Mouse (Mus musculus) heart, embryonic 13.5 days (tissue): ENCODE results near the gene Tmem43. TPM values are rescaled to one million over a fixed set of nuclear protein-coding genes. Genes with fewer than 3 reads are reported as not detected.

Experiments used
- ATAC-seq: fragments of 200-750 bp; cut with Nextera tagmentation; 2 replicates; pipeline ENCODE4 v1.8.0; 2017; ENCODE audit warnings: moderate TSS enrichment; ENCODE audit not compliant: insufficient number of reproducible peaks, low FRiP score, low TSS enrichment; ENCODE audit errors: extremely low read depth
- H3K27ac ChIP-seq: fragments of 300-500 bp; sonication (generic); replicated peaks from 2 replicates; pipeline ENCODE4 v1.5.1; 2015; ENCODE audit warnings: moderate library complexity, mild to moderate bottlenecking, inconsistent platforms
- H3K27me3 ChIP-seq: fragments of 300-500 bp; sonication (generic); replicated peaks from 2 replicates; pipeline ENCODE4 v1.6.1; 2015; ENCODE audit warnings: mild to moderate bottlenecking, inconsistent platforms
- H3K36me3 ChIP-seq: fragments of 300-500 bp; sonication (generic); 2 replicates; pipeline ENCODE4 v1.6.1; 2015; ENCODE audit warnings: mild to moderate bottlenecking, inconsistent platforms
- H3K4me1 ChIP-seq: fragments of 300-500 bp; sonication (generic); 2 replicates; pipeline ENCODE4 v1.6.1; 2015; ENCODE audit warnings: inconsistent platforms
- H3K4me2 ChIP-seq: fragments of 300-500 bp; sonication (generic); 2 replicates; pipeline ENCODE4 v1.6.1; 2015; ENCODE audit warnings: inconsistent platforms, mild to moderate bottlenecking, moderate library complexity
- H3K4me3 ChIP-seq: fragments of 300-500 bp; sonication (generic); 2 replicates; pipeline ENCODE4 v1.5.1; 2015; ENCODE audit warnings: moderate library complexity, mild to moderate bottlenecking, inconsistent platforms
- H3K9ac ChIP-seq: fragments of 300-500 bp; sonication (generic); 2 replicates; pipeline ENCODE4 v1.6.1; 2015; ENCODE audit warnings: inconsistent platforms, mild to moderate bottlenecking, moderate library complexity
- H3K9me3 ChIP-seq: fragments of 300-500 bp; sonication (generic); 2 replicates; pipeline ENCODE4 v1.6.1; 2016; ENCODE audit warnings: inconsistent platforms
- WGBS: fragments of 180-500 bp; shearing (Covaris S2); methylation state at CpG from one replicate; pipeline ENCODE4 v1.1.7; 2015; ENCODE audit warnings: mixed read lengths; 5-methylcytosine and 5-hydroxymethylcytosine counted together
- polyA plus RNA-seq: library from polyadenylated mRNA; unstranded; fragments of >200 nt; fragmentation: Nextera tagmentation; extraction: Ambion mirVana; gene quantifications from 2 replicates; pipeline ENCODE4 v1.2.1, GENCODE M21; 2015

Gene Tmem43
- polyA plus RNA-seq, 1 experiment from 2014 or later, result 26.7 TPM

DNA sequence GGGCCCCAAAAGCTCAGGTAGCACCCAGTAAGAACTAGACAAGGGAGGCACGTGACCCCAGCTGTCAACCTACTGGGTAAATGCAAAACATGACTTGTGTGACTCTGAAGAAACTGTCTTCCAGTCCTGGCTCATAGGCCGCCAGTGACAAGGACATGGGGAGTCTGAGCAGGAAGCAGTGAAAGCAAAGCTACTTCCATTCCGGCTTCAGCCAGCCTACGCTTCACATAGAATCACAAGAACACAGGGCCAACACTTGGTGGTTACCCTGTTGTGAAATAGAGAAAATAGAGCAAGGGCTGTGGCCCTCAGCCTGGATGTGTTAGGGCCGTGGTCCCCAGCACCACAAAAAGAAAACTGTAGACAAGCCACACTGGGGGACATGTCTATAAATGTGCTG lies 49.3 kb downstream of the Tmem43 start:
- Histone ChIP-seq H3K27ac (no peak overlapping the region), H3K4me3 (no peak overlapping the region), H3K4me1 (peaks cover 13% of the 10 kb centered on the region), H3K9ac (no peak overlapping the region), H3K4me2 (no peak overlapping the region), H3K36me3 (peaks cover 78% of the 10 kb centered on the region), H3K27me3 (no peaks in the 10 kb centered on the region; the same call in 1 of the 2 replicates), H3K9me3 (no peaks in the 10 kb centered on the region)
- no peak for ATAC-seq
- WGBS, result 92% methylated on average over 5 of the region's 5 CpGs

DNA sequence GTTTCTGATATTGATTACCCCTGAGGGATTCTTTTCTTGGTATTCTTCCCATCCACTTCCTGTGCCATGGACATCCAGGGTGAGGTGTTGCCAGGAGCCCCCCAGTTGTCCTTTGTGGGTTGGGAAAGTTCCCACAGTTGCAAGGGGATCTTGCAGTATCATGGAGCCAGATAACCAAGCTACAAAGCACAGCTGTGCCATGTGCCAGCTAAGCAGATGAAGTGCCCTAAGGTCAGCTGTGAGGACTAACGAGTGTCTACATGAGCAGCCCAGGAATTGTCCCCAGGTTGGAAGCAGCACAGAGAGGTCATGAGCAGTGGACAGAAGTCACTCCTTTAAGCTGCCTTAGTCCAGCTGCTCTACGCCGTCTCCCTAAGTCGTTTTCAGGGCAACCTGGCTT lies 52.0 kb downstream of the Tmem43 start:
- no peak overlapping the region for H3K27ac ChIP-seq
- ATAC-seq, result no peak
- no peaks in the 10 kb centered on the region for H3K9me3 ChIP-seq
- peaks cover 64% of the 10 kb centered on the region for H3K36me3 ChIP-seq
- H3K4me1 ChIP-seq, result peaks cover 15% of the 10 kb centered on the region
- H3K27me3 ChIP-seq, result peaks cover 12% of the 10 kb centered on the region
- H3K9ac ChIP-seq, result no peak overlapping the region
- H3K4me3 ChIP-seq, result no peak overlapping the region
- no peak overlapping the region for H3K4me2 ChIP-seq
- 74% methylated on average over 4 of the region's 4 CpGs for WGBS

DNA sequence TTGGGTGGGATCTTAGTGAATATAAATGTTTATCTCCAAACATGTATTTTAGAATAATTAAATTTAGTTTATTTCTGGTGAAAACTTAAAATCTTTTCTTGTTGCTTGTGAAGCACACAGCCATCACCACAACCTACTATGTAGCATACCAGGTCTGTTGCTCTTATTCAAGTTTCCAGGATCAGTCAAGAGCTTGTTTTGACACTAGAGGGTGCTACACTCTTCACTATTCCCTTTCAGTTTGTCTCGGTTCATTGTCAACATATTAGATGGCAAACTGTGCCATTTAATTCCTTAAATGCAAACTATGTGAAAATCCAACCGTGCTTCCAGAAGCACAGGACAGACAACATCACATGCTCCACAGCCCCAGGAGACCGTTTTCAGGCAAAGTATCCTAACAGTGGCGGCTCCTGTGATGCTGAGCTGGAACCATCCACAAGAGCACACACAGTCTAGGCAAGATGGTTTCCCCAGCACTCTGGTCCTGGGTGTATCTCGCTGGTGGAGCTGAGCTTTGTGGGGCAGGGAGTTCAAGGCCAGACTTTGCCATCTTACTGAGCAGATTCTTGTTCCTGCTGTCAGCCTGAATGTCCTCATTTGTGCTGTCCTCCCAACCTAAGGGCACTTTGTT lies 53.8 kb downstream of the Tmem43 start:
- H3K27ac ChIP-seq, result peak overlapping the region; percentile 76
- H3K9ac ChIP-seq, result no peak overlapping the region
- no peak overlapping the region for H3K4me3 ChIP-seq
- H3K27me3 ChIP-seq, result peaks cover 24% of the 10 kb centered on the region
- H3K4me2 ChIP-seq, result no peak overlapping the region
- H3K36me3 ChIP-seq, result peaks cover 46% of the 10 kb centered on the region
- H3K4me1 ChIP-seq, result peaks cover 31% of the 10 kb centered on the region
- ATAC-seq, result no peak
- no peaks in the 10 kb centered on the region for H3K9me3 ChIP-seq
- WGBS, result 35% methylated on average over 5 of the region's 5 CpGs

DNA sequence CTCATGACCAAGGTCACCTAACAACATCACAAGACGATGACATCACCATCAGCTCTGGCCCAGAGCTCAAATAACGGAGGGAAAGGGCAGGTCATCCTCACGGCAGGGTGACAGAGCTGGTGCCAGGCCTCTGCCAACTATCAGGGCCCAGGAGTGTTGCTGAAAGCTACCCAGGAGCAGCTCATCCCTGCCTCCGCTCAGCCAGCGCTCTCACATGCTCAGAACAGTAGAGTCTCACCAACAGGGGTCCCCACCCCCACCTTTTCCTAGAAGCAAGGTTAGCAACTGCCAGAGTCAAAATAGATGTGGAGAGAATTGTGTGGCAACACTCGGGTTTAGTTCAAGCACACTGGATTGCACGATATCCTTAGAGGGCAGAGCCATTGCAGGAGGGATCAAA lies 54.8 kb downstream of the Tmem43 start:
- Histone ChIP-seq H3K36me3 (peaks cover 37% of the 10 kb centered on the region), H3K27ac (peak overlapping the region; percentile 76), H3K4me1 (peaks cover 34% of the 10 kb centered on the region), H3K27me3 (peaks cover 32% of the 10 kb centered on the region), H3K9me3 (no peaks in the 10 kb centered on the region), H3K4me2 (no peak overlapping the region), H3K9ac (no peak overlapping the region), H3K4me3 (no peak overlapping the region)
- ATAC-seq, result no peak
- 55% methylated on average over 7 of the region's 7 CpGs for WGBS

DNA sequence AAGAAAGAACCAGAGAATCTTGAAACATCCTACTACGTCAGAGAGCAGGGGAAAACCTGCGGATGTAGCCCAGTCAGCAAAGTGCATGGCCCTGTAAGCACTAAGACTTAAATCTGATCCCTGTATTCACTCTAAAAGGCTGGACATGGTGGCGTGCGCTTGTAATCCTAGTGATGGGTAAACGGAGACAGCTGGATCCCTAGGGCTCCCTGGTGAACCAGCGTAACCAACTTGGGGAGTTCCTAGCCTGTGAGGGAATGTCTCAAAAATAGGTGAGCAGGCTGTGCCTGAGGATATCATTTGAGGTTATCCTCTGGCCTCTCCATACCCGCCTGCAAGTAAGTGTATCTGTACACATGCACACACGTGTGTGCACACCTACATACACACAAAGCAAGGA lies 57.2 kb downstream of the Tmem43 start:
- Histone ChIP-seq H3K27ac (no peak overlapping the region), H3K27me3 (peaks cover 56% of the 10 kb centered on the region), H3K9me3 (no peaks in the 10 kb centered on the region), H3K36me3 (peaks cover 13% of the 10 kb centered on the region; the same call in 1 of the 2 replicates), H3K4me2 (no peak overlapping the region), H3K4me1 (peaks cover 42% of the 10 kb centered on the region), H3K9ac (no peak overlapping the region), H3K4me3 (no peak overlapping the region)
- ATAC-seq, result no peak
- WGBS, result 84% methylated on average over 8 of the region's 8 CpGs

DNA sequence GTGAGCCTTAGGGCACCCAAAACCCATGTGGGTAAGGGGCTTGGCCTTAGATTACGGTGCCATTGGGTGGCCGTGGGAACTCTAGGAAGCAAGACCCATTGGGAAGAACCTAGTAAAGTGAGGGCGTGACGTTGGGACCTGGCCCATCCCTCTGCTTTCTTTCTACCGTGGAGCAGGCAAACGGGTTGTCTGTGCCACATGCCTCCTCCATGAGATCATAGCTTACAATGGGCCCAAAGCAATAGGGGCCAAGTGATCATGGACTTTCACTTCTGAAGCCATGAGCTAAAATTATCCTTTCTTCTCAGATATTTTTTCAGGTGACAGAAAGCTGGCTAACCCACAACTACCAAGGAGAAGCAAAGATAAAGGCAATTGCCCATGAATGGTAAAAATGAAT lies 57.8 kb downstream of the Tmem43 start:
- peaks cover 42% of the 10 kb centered on the region for H3K4me1 ChIP-seq
- H3K9ac ChIP-seq, result no peak overlapping the region
- WGBS, result 53% methylated on average over 6 of the region's 6 CpGs
- no peaks in the 10 kb centered on the region for H3K9me3 ChIP-seq
- no peak for ATAC-seq
- H3K4me2 ChIP-seq, result no peak overlapping the region
- peaks cover 62% of the 10 kb centered on the region for H3K27me3 ChIP-seq
- H3K4me3 ChIP-seq, result no peak overlapping the region
- H3K27ac ChIP-seq, result peak overlapping the region; percentile 48; the same call in 1 of the 2 replicates
- H3K36me3 ChIP-seq, result peaks cover 13% of the 10 kb centered on the region; the same call in 1 of the 2 replicates

DNA sequence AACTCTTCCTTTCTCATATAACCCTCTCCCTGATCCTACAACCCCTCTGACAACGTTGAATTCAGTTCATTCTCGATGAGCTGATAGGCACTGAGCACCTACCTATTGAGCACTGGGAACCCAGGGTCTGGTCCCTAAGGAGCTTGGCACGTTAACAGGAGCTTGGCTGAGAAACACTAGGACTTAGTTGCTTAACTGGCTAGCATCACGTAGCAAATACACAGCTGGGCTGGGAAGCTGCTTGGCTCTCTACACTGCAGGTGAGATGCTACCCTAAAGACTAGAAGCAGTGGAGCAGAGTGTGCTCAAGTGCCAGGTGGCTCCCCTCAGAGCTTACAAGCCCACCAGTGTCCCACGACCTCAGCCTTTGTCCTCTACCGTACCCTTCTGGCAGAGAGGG lies 59.2 kb downstream of the Tmem43 start:
- Histone ChIP-seq H3K9ac (no peak overlapping the region), H3K27ac (no peak overlapping the region), H3K9me3 (no peaks in the 10 kb centered on the region), H3K36me3 (peaks cover 13% of the 10 kb centered on the region; the same call in 1 of the 2 replicates), H3K4me3 (no peak overlapping the region), H3K27me3 (peaks cover 74% of the 10 kb centered on the region), H3K4me1 (peaks cover 38% of the 10 kb centered on the region), H3K4me2 (no peak overlapping the region)
- no peak for ATAC-seq
- 71% methylated on average over 6 of the region's 6 CpGs for WGBS

DNA sequence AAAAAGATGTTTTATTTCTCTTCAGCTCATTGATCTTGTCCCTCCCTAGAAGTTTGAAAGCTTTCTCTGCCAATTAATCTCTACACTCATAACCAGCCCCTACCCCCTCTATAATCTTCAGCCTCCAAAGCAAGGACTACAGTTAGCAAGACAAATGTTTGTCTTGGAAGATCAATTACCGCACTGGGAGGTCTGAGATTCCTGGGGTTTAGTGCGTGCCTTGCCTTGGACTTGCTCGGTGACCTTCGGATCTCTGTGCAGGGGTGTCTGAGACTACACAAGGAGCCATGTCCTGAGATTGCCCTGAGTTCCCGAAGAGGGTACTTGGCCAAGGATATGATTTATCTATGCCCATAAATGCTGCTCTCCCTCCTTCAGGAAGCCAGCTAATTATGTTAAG lies 59.9 kb downstream of the Tmem43 start:
- Histone ChIP-seq H3K27me3 (peaks cover 81% of the 10 kb centered on the region), H3K27ac (no peak overlapping the region), H3K4me1 (peaks cover 31% of the 10 kb centered on the region), H3K9ac (no peak overlapping the region), H3K9me3 (no peaks in the 10 kb centered on the region), H3K4me3 (no peak overlapping the region), H3K36me3 (peaks cover 12% of the 10 kb centered on the region; the same call in 1 of the 2 replicates), H3K4me2 (no peak overlapping the region)
- WGBS, result 59% methylated on average over 5 of the region's 5 CpGs
- no peak for ATAC-seq

DNA sequence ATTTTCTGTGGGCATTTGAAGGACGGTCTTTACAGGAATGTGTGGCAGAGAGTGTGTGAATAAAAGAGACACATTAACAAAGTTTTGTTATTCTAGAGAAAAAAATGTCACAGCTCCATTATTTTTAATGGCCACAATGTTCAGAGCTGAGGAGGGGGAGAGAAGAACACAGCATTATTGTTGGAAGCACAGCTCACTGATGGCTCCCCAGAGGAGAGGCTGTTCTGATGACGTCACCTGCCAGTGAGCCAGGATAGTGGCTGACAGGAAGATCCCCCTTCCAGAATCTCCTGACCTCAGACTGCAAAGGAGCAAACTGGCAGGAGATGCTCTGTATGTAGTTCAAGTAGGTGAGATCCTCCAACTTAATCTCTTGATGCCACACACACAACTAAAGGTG lies 60.3 kb downstream of the Tmem43 start:
- Histone ChIP-seq H3K9ac (no peak overlapping the region), H3K4me1 (peaks cover 27% of the 10 kb centered on the region), H3K27ac (no peak overlapping the region), H3K4me2 (no peak overlapping the region), H3K9me3 (no peaks in the 10 kb centered on the region), H3K4me3 (no peak overlapping the region), H3K27me3 (peaks cover 85% of the 10 kb centered on the region), H3K36me3 (peaks cover 8% of the 10 kb centered on the region; the same call in 1 of the 2 replicates)
- no peak for ATAC-seq
- WGBS, result 50% methylated on average over 2 of the region's 2 CpGs

DNA sequence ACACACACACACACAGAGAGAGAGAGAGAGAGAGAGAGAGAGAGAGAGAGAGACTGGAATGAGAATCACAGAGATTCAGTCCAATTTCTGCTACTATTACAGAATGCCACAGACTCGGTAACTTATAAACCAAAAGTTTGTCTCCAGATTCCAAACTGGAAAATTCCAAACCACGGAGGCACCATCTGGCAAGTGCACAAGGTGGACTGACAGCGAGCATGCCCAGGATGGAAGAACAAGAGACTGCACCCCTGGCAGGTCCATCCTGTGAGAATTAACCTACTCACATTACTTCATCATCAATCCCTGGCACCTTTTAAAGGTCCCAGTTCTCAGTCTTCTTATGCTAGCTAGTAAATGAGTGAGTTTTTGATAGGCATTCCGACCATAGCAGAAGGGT lies 60.8 kb downstream of the Tmem43 start:
- no peak for ATAC-seq
- H3K4me2 ChIP-seq, result no peak overlapping the region
- H3K27ac ChIP-seq, result no peak overlapping the region
- H3K4me1 ChIP-seq, result peaks cover 27% of the 10 kb centered on the region
- no peak overlapping the region for H3K9ac ChIP-seq
- H3K9me3 ChIP-seq, result no peaks in the 10 kb centered on the region
- H3K36me3 ChIP-seq, result 0 out of 2 replicates have a peak, but pooled peaks cover 4% of the 10 kb centered on the region
- 69% methylated on average over 4 of the region's 4 CpGs for WGBS
- peaks cover 90% of the 10 kb centered on the region for H3K27me3 ChIP-seq
- H3K4me3 ChIP-seq, result no peak overlapping the region

DNA sequence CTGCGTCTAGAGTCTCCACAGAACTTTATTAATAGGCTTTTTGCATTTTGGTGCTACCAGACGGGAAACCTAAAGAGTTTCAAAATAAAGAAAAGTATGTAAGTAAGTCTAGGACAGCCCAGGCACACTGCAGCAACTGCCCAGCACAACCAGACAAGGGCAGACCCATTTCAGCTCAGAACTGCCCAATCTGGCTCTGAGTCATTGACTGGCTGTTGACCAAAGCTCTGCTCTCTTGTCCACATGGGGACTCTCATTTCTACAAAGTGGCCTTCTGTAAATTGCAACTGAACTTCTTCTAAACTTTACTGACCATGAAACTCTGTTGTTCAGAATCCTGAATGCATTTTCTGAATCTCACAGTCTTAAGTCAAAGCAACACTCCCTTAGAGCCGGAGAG lies 61.7 kb downstream of the Tmem43 start:
- Histone ChIP-seq H3K36me3 (no peaks in the 10 kb centered on the region), H3K4me2 (no peak overlapping the region), H3K27me3 (peaks cover 91% of the 10 kb centered on the region), H3K4me1 (peaks cover 27% of the 10 kb centered on the region), H3K4me3 (no peak overlapping the region), H3K9ac (no peak overlapping the region), H3K9me3 (no peaks in the 10 kb centered on the region), H3K27ac (no peak overlapping the region)
- ATAC-seq, result no peak
- WGBS, result 64% methylated on average over 3 of the region's 3 CpGs

DNA sequence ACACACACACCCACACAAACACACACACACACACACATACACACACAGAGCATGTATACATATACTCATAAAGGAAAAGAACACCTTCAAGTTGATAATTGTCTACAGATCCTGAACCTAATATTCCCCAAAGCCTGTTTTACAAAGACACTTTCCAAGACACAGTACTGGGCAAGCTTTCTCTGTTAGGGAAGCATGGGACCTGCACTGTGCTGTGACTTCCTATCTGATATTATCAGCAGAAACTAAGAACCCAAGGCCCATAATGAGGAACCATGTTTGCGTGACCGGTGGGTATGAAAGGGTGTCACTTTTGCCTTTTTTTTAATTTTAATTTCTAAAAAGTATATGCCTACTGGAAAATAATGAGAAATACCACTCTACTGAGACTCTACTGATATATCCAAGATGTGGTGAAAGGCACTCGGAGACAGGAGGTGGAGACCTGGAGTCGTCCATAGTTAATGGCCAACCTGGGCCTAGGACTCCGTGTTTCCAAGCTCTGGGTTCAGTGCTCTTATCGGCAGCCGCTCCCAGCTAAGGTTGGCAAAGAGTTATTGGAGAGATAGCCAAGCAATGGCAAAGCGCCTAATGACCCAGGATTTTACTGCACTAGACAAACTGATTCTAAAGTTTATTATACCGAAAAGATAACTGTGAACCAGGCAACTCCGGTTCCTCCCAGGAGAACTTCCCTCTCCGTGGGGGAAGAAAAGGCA lies 62.7 kb downstream of the Tmem43 start:
- 77% methylated on average over 11 of the region's 11 CpGs for WGBS
- no peak for ATAC-seq
- H3K4me1 ChIP-seq, result peaks cover 24% of the 10 kb centered on the region
- no peak overlapping the region for H3K27ac ChIP-seq
- H3K27me3 ChIP-seq, result peaks cover 93% of the 10 kb centered on the region
- no peaks in the 10 kb centered on the region for H3K36me3 ChIP-seq
- H3K9me3 ChIP-seq, result no peaks in the 10 kb centered on the region
- no peak overlapping the region for H3K4me2 ChIP-seq
- no peak overlapping the region for H3K9ac ChIP-seq
- no peak overlapping the region for H3K4me3 ChIP-seq
